Mouse (Mus musculus): Measurements from ENCODE around the gene Ccdc34. TPM values are rescaled to one million over a fixed set of nuclear protein-coding genes. Genes with fewer than 3 reads are reported as not detected.

The Ccdc34 gene
- total RNA-seq, 2 experiments from 2014 or later = 24.3 to 25.5 TPM

- no peak for DNase-seq (ENCODE audit: low spot score in 2 of 2)
Measured at GRCm38 (mm10) chr2:109995061-109995460, 22.6 kb upstream of the Ccdc34 start.

GRCm38 (mm10) chr2:109996411-109996810, 21.2 kb upstream of the Ccdc34 start:
- DNase-seq (ENCODE audit: low spot score in 2 of 2) = no peak

GRCm38 (mm10) chr2:110004668-110005067, 12.9 kb upstream of the Ccdc34 start:
- DNase-seq (ENCODE audit: low spot score in 2 of 2) = no peak

- DNase-seq (ENCODE audit: low spot score in 2 of 2) = peak; percentile 25 to 47
Measured at GRCm38 (mm10) chr2:110005164-110005563, 12.5 kb upstream of the Ccdc34 start.

DNA sequence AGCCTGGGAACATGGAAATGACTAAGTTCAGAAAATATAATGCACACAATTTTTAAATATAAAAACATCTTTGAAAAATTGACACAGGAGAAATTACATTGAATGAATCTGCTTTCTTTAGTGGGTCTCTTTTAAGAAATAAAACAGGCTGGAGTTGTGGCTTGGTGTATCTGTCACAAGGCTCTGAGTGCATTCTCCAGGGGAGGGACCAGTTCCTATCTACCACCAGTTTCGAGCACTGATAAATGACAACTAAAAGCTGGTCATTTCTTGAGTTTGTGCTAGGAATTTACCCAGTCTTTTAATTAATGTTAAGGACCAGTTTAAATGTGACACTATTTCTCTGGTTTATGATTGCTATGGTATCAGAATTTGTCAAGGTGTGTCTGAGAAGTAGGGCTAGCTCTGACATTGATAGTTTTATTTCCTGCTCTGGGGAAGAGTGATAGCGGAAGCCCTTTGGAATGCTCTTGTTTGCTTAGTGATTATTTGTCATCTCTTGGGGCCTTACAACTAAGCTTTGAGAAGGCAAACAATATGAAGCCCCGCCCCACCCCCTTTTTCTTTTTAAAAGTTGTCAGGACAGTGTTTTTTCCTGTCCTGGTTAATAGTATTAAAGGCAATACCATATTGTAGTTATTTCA, 11.9 kb upstream of the Ccdc34 start:
- no peak for DNase-seq (ENCODE audit: low spot score in 2 of 2)

GRCm38 (mm10) chr2:110007423-110008267, 10.0 kb upstream of the Ccdc34 start:
- no peak for DNase-seq (ENCODE audit: low spot score in 2 of 2)

DNA sequence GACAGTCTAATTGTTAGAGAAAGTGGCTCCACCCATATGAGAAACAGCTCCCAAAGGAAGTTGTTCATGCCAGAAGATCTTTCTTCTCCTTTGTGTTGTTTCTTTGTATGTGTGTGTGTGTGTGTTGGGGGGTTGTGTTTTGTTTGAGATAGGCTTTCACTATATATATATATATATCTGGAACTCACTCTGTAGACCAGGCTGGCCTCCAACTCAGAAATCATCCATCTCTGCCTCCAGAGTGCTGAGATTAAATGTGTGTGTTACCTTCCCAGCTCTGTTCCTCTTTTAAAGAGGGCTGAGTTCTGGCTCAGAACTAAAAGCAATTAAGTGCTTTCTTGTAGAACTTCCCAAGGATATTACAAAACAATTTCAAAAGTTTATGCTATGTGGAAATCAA, 8.2 kb upstream of the Ccdc34 start:
- no peak for DNase-seq (ENCODE audit: low spot score in 2 of 2)

DNA sequence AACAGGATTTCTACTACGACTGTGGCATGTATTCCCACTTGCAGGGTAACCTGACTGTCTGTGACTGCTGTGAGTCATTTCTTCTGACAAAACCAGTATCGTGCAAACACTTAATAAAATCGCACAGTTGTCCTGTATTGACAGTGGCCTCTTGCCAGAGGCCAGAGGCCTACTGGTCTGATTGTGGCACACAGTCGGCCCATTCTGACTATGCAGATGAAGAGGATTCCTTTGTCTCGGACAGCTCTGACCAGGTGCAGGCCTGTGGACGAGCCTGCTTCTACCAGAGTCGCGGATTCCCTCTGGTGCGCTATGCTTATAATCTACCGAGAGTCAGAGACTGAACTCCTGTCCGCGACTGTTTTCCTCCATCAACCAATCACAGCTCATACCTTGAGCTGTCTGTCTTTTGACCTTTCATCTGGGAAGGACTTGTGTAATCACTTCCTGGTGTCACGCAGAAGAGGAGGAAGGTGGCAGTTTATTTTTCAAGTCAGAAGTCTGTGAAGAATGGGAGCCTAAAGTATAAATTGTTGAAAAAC, 5.4 kb upstream of the Ccdc34 start:
- DNase-seq (ENCODE audit: low spot score in 2 of 2) = no peak

- DNase-seq (ENCODE audit: low spot score in 2 of 2) = no peak
Measured at GRCm38 (mm10) chr2:110017087-110017486, 530 bp upstream of the Ccdc34 start.

GRCm38 (mm10) chr2:110019656-110020055, 2.0 kb downstream of the Ccdc34 start:
- no peak for DNase-seq (ENCODE audit: low spot score in 2 of 2)

DNA sequence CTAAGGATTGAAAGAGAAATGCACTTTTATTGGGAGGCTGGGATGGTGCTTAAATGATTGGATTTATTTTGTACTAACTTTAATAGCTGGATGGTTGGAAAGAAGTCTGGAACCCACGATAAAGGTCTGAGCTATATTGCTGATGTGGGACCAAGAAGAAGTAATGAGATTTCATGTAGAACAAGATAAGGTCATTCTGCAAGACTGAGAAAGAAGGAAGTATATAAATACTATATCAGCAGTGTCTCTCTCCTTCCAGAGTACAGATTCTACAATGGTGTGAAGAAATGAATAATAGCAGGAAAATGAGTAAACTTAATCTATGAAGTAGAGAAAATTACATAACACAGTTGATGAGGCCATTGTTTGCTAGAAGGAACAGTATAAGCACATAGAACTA, 2.8 kb downstream of the Ccdc34 start:
- DNase-seq (ENCODE audit: low spot score in 2 of 2) = no peak

- no peak for DNase-seq (ENCODE audit: low spot score in 2 of 2)
Measured at GRCm38 (mm10) chr2:110036265-110036664, 18.6 kb downstream of the Ccdc34 start.

DNA sequence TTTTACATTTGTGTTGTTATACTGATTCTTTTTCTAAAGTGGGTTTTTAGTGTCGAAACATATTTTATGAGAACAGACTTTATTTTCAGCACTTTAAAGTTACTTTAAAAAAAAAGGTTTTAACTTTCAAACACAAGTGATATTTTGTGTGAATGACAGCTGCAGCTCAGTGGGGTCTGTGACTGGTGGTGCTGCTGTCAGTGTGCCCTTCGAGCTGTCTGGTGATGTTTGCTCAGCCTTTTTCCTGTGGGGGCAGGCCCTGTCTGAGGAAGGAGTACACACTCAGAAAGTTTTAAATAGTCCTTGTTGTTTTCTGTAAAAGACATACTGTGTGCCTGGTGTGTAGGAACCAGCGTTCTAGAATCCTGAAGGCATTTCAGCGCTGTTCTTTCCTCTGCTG, 19.0 kb downstream of the Ccdc34 start:
- DNase-seq (ENCODE audit: low spot score in 2 of 2) = no peak

GRCm38 (mm10) chr2:110037221-110037620, 19.6 kb downstream of the Ccdc34 start:
- no peak for DNase-seq (ENCODE audit: low spot score in 2 of 2)

DNA sequence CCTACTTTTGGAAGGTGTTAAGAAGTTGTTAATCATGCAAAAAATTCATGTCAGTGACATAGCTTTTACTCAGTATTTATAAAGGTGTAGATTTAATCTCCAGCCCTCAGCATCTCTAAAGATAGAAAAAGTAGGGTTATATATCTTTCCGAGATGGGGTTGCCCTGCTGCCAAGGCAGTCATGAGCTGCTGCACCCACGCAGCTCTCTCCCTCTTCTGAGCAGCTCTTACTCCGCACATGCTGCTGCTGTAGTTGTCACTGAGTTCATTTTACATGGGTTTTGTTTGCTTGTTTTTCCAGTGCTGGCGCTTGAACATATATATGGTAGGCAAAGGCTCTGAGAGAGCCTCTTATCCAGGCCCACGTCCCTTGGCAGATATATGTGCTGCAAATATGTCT, 20.7 kb downstream of the Ccdc34 start:
- DNase-seq (ENCODE audit: low spot score in 2 of 2) = no peak

- no peak for DNase-seq (ENCODE audit: low spot score in 2 of 2)
Measured at GRCm38 (mm10) chr2:110042861-110043760, 25.5 kb downstream of the Ccdc34 start.

DNA sequence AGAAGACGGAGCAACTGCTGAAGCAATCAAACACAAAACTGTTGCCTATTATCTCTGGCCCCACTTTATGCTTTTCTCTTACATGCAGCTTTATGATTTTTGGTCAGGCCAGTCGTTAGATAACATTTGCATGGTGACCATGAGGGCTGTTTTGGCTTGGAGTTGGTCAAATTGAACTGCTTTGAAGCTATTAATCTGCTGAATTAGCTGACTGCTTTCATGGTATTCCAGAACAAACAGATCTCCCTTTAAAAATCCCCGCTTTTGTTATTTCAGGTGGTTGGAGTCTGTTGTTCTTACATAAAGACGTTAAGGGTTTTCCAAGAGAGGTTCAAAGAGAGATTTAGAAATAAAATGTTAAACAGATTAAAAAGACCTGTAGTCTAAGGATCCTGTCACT, 40.8 kb downstream of the Ccdc34 start:
- no peak for DNase-seq (ENCODE audit: low spot score in 2 of 2)

DNA sequence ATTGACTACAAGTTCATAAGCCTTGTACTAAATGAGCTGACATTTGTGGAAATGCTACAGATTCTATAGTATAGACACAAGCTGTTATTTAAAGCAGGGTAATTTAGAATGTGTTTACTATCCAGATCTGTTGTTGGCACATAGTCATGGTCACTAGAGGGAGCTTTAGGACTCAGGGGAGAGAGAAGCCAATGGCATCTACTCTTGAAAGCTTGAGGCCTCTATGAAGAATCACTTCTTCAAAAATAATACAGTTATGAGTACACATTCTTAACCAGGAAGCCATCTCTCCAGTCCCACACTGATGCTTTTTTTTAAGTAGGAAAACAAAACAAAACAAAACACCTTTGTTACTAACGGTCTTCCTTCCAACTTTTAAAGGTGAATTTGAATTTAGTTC, 45.5 kb downstream of the Ccdc34 start:
- DNase-seq (ENCODE audit: low spot score in 2 of 2) = no peak

DNA sequence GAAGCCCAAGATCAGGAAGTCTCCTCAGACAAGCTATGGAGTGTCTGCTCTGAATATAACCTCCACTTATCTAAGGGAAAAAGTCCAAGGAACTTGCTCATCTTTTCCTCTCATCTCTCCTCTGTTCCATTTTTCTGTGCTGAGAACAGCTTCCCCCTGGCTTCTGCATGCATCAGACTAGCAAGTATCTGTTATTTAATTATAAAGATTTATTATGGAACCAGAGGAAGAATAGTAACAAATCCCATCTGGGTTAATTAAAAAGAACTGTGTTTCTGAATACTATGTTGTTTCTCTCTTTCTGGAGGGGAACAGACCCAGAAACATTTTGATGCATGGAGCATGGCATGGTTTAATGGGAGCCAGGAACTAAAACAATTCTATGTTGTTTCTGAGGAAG, 51.3 kb downstream of the Ccdc34 start:
- DNase-seq (ENCODE audit: low spot score in 2 of 2) = no peak

GRCm38 (mm10) chr2:110073023-110073422, 55.4 kb downstream of the Ccdc34 start:
- DNase-seq (ENCODE audit: low spot score in 2 of 2) = no peak

- DNase-seq (ENCODE audit: low spot score in 2 of 2) = no peak
Measured at GRCm38 (mm10) chr2:110074646-110075452, 57.2 kb downstream of the Ccdc34 start.
